Mouse (Mus musculus): ENCODE data around the gene Map1s.
A peak's percentile ranks its signal among the peaks of the same experiment; 100 is the strongest.

The Map1s gene

GRCm38 (mm10) chr8:70898661-70899198 lies 7.0 kb upstream of the Map1s start:
- no peak for DNase-seq (ENCODE audit: low read depth, low spot score)

GRCm38 (mm10) chr8:70899226-70899625 lies 6.5 kb upstream of the Map1s start:
- no peak for DNase-seq (ENCODE audit: low read depth, low spot score)

GRCm38 (mm10) chr8:70900872-70901387 lies 4.8 kb upstream of the Map1s start:
- DNase-seq (ENCODE audit: low read depth, low spot score), result no peak

GRCm38 (mm10) chr8:70902211-70902610 lies 3.5 kb upstream of the Map1s start:
- DNase-seq (ENCODE audit: low read depth, low spot score), result no peak

GRCm38 (mm10) chr8:70903112-70903511 lies 2.6 kb upstream of the Map1s start:
- DNase-seq (ENCODE audit: low read depth, low spot score), result no peak

GRCm38 (mm10) chr8:70903582-70903981 lies 2.1 kb upstream of the Map1s start:
- DNase-seq (ENCODE audit: low read depth, low spot score), result no peak

GRCm38 (mm10) chr8:70904532-70904931 lies 1.2 kb upstream of the Map1s start:
- peak; percentile 56 for DNase-seq (ENCODE audit: low read depth, low spot score)

GRCm38 (mm10) chr8:70905463-70905830 lies 285 bp upstream of the Map1s start:
- no peak for DNase-seq (ENCODE audit: low read depth, low spot score)

GRCm38 (mm10) chr8:70907518-70907917 lies 1.8 kb downstream of the Map1s start:
- DNase-seq (ENCODE audit: low read depth, low spot score), result no peak

- no peak for DNase-seq (ENCODE audit: low read depth, low spot score)
Observed at GRCm38 (mm10) chr8:70911596-70911995, 5.9 kb downstream of the Map1s start.

GRCm38 (mm10) chr8:70912955-70913354 lies 7.2 kb downstream of the Map1s start:
- DNase-seq (ENCODE audit: low read depth, low spot score), result no peak

- DNase-seq (ENCODE audit: low read depth, low spot score), result no peak
Observed at GRCm38 (mm10) chr8:70913523-70913922, 7.8 kb downstream of the Map1s start.

GRCm38 (mm10) chr8:70914704-70915103 lies 9.0 kb downstream of the Map1s start:
- no peak for DNase-seq (ENCODE audit: low read depth, low spot score)

GRCm38 (mm10) chr8:70920049-70920922 lies 14.6 kb downstream of the Map1s start:
- DNase-seq (ENCODE audit: low read depth, low spot score), result no peak

- DNase-seq (ENCODE audit: low read depth, low spot score), result no peak
Observed at GRCm38 (mm10) chr8:70924151-70924550, 18.4 kb downstream of the Map1s start.

- DNase-seq (ENCODE audit: low read depth, low spot score), result no peak
Observed at GRCm38 (mm10) chr8:70925754-70926153, 20.0 kb downstream of the Map1s start.

- peak; percentile 67 for DNase-seq (ENCODE audit: low read depth, low spot score)
Observed at GRCm38 (mm10) chr8:70926396-70926795, 20.7 kb downstream of the Map1s start.

GRCm38 (mm10) chr8:70928096-70928495 lies 22.4 kb downstream of the Map1s start:
- no peak for DNase-seq (ENCODE audit: low read depth, low spot score)

- no peak for DNase-seq (ENCODE audit: low read depth, low spot score)
Observed at GRCm38 (mm10) chr8:70928778-70929322, 23.1 kb downstream of the Map1s start.

GRCm38 (mm10) chr8:70931731-70932130 lies 26.0 kb downstream of the Map1s start:
- DNase-seq (ENCODE audit: low read depth, low spot score), result no peak

- DNase-seq (ENCODE audit: low read depth, low spot score), result no peak
Observed at GRCm38 (mm10) chr8:70933036-70933435, 27.3 kb downstream of the Map1s start.

- peak; percentile 61 for DNase-seq (ENCODE audit: low read depth, low spot score)
Observed at GRCm38 (mm10) chr8:70934786-70935185, 29.1 kb downstream of the Map1s start.

- DNase-seq (ENCODE audit: low read depth, low spot score), result peak; percentile 66
Observed at GRCm38 (mm10) chr8:70937200-70937599, 31.5 kb downstream of the Map1s start.
